Mouse (Mus musculus) CH12.LX (cell line): ENCODE measurements around the gene Igsf21.

Experiments used
- CTCF ChIP-seq, 2 experiments: IDR thresholded peaks in 1 of 2; conservative IDR thresholded peaks in 1 of 2; 2 replicates each; pipeline ENCODE4 v1.5.1; 2011 to 2012; ENCODE audit warnings: low read depth in 2 of 2, low read length in 2 of 2, improper control_type of control experiment in 1 of 2, inconsistent platforms in 1 of 2, mild to moderate bottlenecking in 1 of 2, moderate library complexity in 1 of 2
- KAT2A ChIP-seq: IDR thresholded peaks from 2 replicates; pipeline ENCODE4 v1.6.1; 2012; ENCODE audit warnings: low read length, improper control_type of control experiment, inconsistent platforms; ENCODE audit not compliant: insufficient replicate concordance

DNA sequence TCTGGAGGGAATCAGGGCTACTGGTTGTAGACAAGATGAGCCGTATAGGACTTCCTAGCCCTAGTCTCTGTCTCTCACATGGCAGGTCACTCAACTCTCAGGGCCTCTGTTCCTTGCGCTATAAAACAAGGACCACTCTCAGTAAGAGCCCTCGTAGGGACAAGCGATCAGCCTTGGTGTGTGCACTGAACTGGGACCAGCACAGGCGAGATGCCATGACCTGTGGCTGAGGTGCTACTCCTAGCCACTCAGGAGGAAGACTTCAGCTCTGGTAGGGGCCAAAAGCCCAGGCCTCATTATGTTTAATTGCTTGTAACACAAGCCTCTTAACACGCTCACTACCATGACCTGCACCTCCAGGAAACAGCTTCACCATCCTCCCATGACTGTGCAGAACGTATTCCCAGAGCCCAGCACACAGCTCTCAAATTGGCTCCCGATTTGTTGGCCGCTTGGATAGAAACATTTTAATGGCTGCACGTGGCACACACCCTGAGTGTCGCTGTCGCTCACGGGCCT, 183.4 kb downstream of the Igsf21 start:
- TF ChIP-seq KAT2A: no peak
- no peak for TF ChIP-seq CTCF (conservative IDR thresholded peaks at IDR 0.05 in 1 of 2, IDR thresholded peaks at IDR 0.05 in 1 of 2; ENCODE audit: low read depth in 2 of 2, low read length in 2 of 2)
